Mouse (Mus musculus): ENCODE results near the gene Pank2.

GRCm38 (mm10) chr2:131233307-131234126 is 28.8 kb upstream of the Pank2 start, which contains the start of gene Mavs:
- TF ChIP-seq CTCF (IDR thresholded peaks at IDR 0.05) = no peak
- peak; percentile 85 for TF ChIP-seq EP300 (IDR thresholded peaks at IDR 0.05; ENCODE audit: insufficient read depth, low read depth, low read length)
- TF ChIP-seq POLR2A (IDR thresholded peaks at IDR 0.05; ENCODE audit: insufficient read depth, low read depth, low read length) = peak; percentile 97

Data from heart, adult 2 months (tissue).